Mouse (Mus musculus): ENCODE measurements around the gene Slc25a39.

DNA sequence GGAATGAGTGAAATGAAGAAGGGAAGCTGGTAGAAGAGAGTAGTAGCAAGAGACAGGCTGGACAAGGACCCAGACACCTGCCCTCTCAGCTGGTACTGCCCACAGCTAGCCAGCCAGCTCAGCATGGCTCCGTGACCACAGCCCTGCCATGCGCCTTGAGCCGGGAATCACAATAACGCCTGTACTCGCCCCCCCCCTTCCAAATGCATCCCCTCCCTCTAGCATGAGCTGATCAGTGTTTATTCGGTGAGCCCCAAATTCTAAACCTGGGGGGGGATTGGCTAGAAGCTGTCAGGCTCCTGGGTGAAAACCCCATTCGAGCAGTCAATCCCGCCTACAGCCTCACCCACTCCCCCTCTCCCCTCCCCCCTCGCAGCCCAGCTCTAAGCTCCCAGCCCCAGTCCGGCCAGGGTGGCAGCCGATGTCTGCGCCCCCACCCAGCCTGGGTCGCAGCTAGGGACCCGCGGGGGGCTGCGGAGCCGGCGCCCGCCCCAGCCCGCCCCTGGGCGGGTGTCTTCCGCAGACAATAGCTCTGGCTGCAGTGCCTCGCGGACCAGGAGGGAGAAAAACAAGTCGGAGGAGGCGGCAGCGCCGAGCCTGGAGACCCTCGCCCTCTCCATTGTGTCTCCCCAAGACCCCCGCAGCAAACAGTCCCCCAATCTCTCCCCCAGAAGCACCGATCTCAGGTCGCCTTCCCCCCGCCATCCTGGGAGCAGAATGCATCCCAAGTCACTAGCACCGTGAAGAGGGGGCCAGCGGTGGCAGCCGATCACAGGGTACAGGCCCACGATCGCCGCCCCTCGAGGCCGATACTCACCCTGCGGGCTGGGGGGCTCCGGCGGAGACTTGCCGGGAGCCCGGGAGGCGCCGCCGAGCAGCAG, 39.1 kb upstream of the Slc25a39 start:
- TF ChIP-seq CTCF (IDR thresholded peaks at IDR 0.05; ENCODE audit: extremely low read depth, insufficient read length, insufficient replicate concordance, low read depth, low read length), result no peak
- TF ChIP-seq POLR2A (IDR thresholded peaks at IDR 0.05; ENCODE audit: low read depth, low read length), result no peak
